Mouse (Mus musculus): ENCODE data around the gene Celf6. TPM values are rescaled to one million over a fixed set of nuclear protein-coding genes. Genes with fewer than 3 reads are reported as not detected.

The Celf6 gene
- polyA plus RNA-seq (2021) = not detected

GRCm38 (mm10) chr9:59577844-59578504, at the start of gene Celf6:
TSS of gene Celf6 (plus strand) at chr9:59577917.
- TF ChIP-seq CTCF (IDR thresholded peaks at IDR 0.05) = no peak
- in situ Hi-C loops (cut with MboI; ENCODE audit: low pct_unique_long_range_greater_than_20kb) = no loop called here
- POLR2A ChIA-PET = no interaction called here
- CTCF ChIA-PET = no interaction called here
- peaks cover 54% of the 10 kb centered on the region for H3K27me3 ChIP-seq
- DNase-seq (ENCODE audit: low read depth, low spot score) = peak; percentile 49
- ATAC-seq = peak; percentile 69

- H3K27me3 ChIP-seq = no peaks in the 10 kb centered on the region
- no peak for TF ChIP-seq CTCF (IDR thresholded peaks at IDR 0.05)
- ATAC-seq (no peak), DNase-seq (ENCODE audit: low read depth, low spot score) (no peak)
- CTCF ChIA-PET = interaction anchor here (1.3 kb wide), 1 partner anchor 9 kb away, joined by 4 read pairs; no protein-coding TSS in a partner anchor
- in situ Hi-C loops (cut with MboI; ENCODE audit: low pct_unique_long_range_greater_than_20kb) = no loop called here
- POLR2A ChIA-PET = no interaction called here
Observed at GRCm38 (mm10) chr9:59528274-59528673, 49.4 kb upstream of the Celf6 start.

- POLR2A ChIA-PET = interaction anchor here (0.7 kb wide), 1 partner anchor 26 kb away, joined by 3 read pairs; no protein-coding TSS in a partner anchor
- DNase-seq (ENCODE audit: low read depth, low spot score) = no peak
- H3K27me3 ChIP-seq = no peaks in the 10 kb centered on the region
- no peak for TF ChIP-seq CTCF (IDR thresholded peaks at IDR 0.05)
- CTCF ChIA-PET = no interaction called here
- no peak for ATAC-seq
- in situ Hi-C loops (cut with MboI; ENCODE audit: low pct_unique_long_range_greater_than_20kb) = no loop called here
Observed at GRCm38 (mm10) chr9:59531645-59532044, 46.1 kb upstream of the Celf6 start.

GRCm38 (mm10) chr9:59533422-59533821, 44.3 kb upstream of the Celf6 start:
- ATAC-seq (no peak), DNase-seq (ENCODE audit: low read depth, low spot score) (no peak)
- no peak for TF ChIP-seq CTCF (IDR thresholded peaks at IDR 0.05)
- CTCF ChIA-PET = no interaction called here
- no peaks in the 10 kb centered on the region for H3K27me3 ChIP-seq
- in situ Hi-C loops (cut with MboI; ENCODE audit: low pct_unique_long_range_greater_than_20kb) = no loop called here
- POLR2A ChIA-PET = no interaction called here

- TF ChIP-seq CTCF (IDR thresholded peaks at IDR 0.05) = no peak
- no peaks in the 10 kb centered on the region for H3K27me3 ChIP-seq
- ChIA-PET CTCF (interaction anchor here (1.0 kb wide), 1 partner anchor 10 kb away, joined by 3 read pairs; no protein-coding TSS in a partner anchor), POLR2A (no interaction called here)
- ATAC-seq = peak; percentile 60
- in situ Hi-C loops (cut with MboI; ENCODE audit: low pct_unique_long_range_greater_than_20kb) = no loop called here
- peak; percentile 68 for DNase-seq (ENCODE audit: low read depth, low spot score)
Observed at GRCm38 (mm10) chr9:59533889-59534288, 43.8 kb upstream of the Celf6 start.

- POLR2A ChIA-PET = no interaction called here
- DNase-seq (ENCODE audit: low read depth, low spot score) (no peak), ATAC-seq (no peak)
- TF ChIP-seq CTCF (IDR thresholded peaks at IDR 0.05) = peak; percentile 35
- no peaks in the 10 kb centered on the region for H3K27me3 ChIP-seq
- CTCF ChIA-PET = no interaction called here
- in situ Hi-C loops (cut with MboI; ENCODE audit: low pct_unique_long_range_greater_than_20kb) = no loop called here
Observed at GRCm38 (mm10) chr9:59537651-59538050, 40.1 kb upstream of the Celf6 start.

- TF ChIP-seq CTCF (IDR thresholded peaks at IDR 0.05) = no peak
- peak; percentile 66 for ATAC-seq
- peak; percentile 30 for DNase-seq (ENCODE audit: low read depth, low spot score)
- in situ Hi-C loops (cut with MboI; ENCODE audit: low pct_unique_long_range_greater_than_20kb) = no loop called here
- POLR2A ChIA-PET = interaction anchor here (1.3 kb wide), 1 partner anchor 249 kb away, joined by 4 read pairs; the partner anchor contains the start of gene Adpgk
- CTCF ChIA-PET = interaction anchor here (0.9 kb wide), 1 partner anchor 26 kb away, joined by 4 read pairs; no protein-coding TSS in a partner anchor
- no peaks in the 10 kb centered on the region for H3K27me3 ChIP-seq
Observed at GRCm38 (mm10) chr9:59539441-59540137, 38.1 kb upstream of the Celf6 start, which contains the start of the genes Hexa and Tmem202. TSS of gene Hexa (plus strand) at chr9:59539540. TSS of gene Tmem202 (minus strand) at chr9:59539847.

- CTCF ChIA-PET = no interaction called here
- DNase-seq (ENCODE audit: low read depth, low spot score) (no peak), ATAC-seq (no peak)
- in situ Hi-C loops (cut with MboI; ENCODE audit: low pct_unique_long_range_greater_than_20kb) = no loop called here
- no peak for TF ChIP-seq CTCF (IDR thresholded peaks at IDR 0.05)
- POLR2A ChIA-PET = interaction anchor here (1.2 kb wide), 1 partner anchor 12 kb away, joined by 3 read pairs; no protein-coding TSS in a partner anchor
- no peaks in the 10 kb centered on the region for H3K27me3 ChIP-seq
Observed at GRCm38 (mm10) chr9:59541617-59542016, 36.1 kb upstream of the Celf6 start.

GRCm38 (mm10) chr9:59542766-59543324, 34.9 kb upstream of the Celf6 start:
- ATAC-seq (no peak), DNase-seq (ENCODE audit: low read depth, low spot score) (no peak)
- CTCF ChIA-PET = interaction anchor here (1.2 kb wide), 1 partner anchor 13 kb away, joined by 3 read pairs; no protein-coding TSS in a partner anchor
- TF ChIP-seq CTCF (IDR thresholded peaks at IDR 0.05) = no peak
- POLR2A ChIA-PET = no interaction called here
- no peaks in the 10 kb centered on the region for H3K27me3 ChIP-seq
- in situ Hi-C loops (cut with MboI; ENCODE audit: low pct_unique_long_range_greater_than_20kb) = no loop called here

GRCm38 (mm10) chr9:59544739-59545138, 33.0 kb upstream of the Celf6 start:
- no peak for ATAC-seq

GRCm38 (mm10) chr9:59547869-59548268, 29.8 kb upstream of the Celf6 start:
- in situ Hi-C loops (cut with MboI; ENCODE audit: low pct_unique_long_range_greater_than_20kb) = no loop called here
- ATAC-seq (no peak), DNase-seq (ENCODE audit: low read depth, low spot score) (no peak)
- ChIA-PET POLR2A (no interaction called here), CTCF (no interaction called here)
- H3K27me3 ChIP-seq = no peaks in the 10 kb centered on the region
- TF ChIP-seq CTCF (IDR thresholded peaks at IDR 0.05) = no peak

More at GRCm38 (mm10) chr9:59544739-59545138, 33.0 kb upstream of the Celf6 start:
- in situ Hi-C loops (cut with MboI; ENCODE audit: low pct_unique_long_range_greater_than_20kb) = no loop called here
- CTCF ChIA-PET = no interaction called here
- TF ChIP-seq CTCF (IDR thresholded peaks at IDR 0.05) = no peak
- H3K27me3 ChIP-seq = no peaks in the 10 kb centered on the region
- POLR2A ChIA-PET = no interaction called here
- no peak for DNase-seq (ENCODE audit: low read depth, low spot score)

Data from Patski (cell line).